Mouse (Mus musculus): ENCODE measurements around the gene Gpr158. TPM values are rescaled to one million over a fixed set of nuclear protein-coding genes. Genes with fewer than 3 reads are reported as not detected.

Gene Gpr158
- total RNA-seq, 2 experiments from 2014 or later = 117 to 127 TPM

DNA sequence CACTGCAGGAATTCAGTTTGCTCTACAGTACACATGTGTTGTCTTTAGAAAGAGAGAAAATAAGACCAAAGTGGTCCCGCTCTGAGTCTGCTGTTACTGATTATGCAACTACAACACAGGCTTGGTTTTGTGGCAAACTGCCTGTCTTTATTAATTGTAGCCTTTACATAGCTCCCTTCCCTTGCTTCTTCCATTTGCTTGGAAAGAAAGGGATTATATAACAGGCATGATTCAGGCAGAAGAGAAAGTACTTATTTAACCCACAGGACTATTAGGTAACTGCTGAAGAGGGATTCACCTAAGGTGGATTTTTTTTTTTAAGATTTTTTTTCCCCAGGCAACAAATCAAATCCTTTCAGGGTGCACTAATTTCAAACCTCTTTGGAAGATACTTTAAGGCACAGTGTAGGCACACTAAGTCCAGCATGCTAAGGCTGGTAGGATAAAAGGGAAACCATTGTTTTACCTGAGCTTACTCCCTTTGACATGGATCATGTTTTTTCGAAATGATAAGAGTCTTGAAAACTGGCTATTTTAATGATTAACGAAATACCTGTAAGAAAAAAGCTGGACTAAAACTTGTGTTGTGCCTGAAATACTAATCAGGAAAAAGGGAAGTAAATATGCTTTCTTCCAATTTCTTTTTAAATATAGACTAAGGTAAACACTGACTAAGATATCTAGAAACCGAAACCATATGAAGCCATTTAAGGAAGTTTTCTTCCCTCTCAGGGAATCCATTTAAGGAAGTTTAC is 308.9 kb downstream of the Gpr158 start:
- peak overlapping the region; percentile 63 for H3K27ac ChIP-seq
- no peak for TF ChIP-seq CTCF (IDR thresholded peaks at IDR 0.05)

DNA sequence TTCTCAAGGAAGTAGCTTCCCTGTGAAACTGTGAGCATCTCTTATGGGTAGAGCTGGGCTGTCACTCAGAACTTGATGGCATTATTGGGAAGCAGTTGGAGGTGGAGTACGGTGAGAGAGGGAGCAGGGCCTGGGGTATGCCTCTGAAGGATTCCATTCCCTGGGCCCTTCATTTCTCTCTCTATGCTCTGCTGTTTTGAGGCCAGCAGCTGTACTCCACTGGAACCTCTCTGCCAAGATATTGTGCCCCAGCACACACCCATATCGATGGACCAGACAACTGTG is 309.4 kb downstream of the Gpr158 start:
- H3K4me3 ChIP-seq = no peak overlapping the region
- no peak for TF ChIP-seq CTCF (IDR thresholded peaks at IDR 0.05)
- peak overlapping the region; percentile 50 for H3K27ac ChIP-seq
- DNase-seq (ENCODE audit: extremely low spot score in 1 of 2, low spot score in 2 of 2) = no peak
- intact Hi-C loops (cut with DNase I) = no loop called here

More for the DNA sequence above, 308.9 kb downstream of the Gpr158 start:
- DNase-seq (ENCODE audit: extremely low spot score in 1 of 2, low spot score in 2 of 2) = no peak
- H3K4me3 ChIP-seq = no peak overlapping the region
- intact Hi-C loops (cut with DNase I) = no loop called here

DNA sequence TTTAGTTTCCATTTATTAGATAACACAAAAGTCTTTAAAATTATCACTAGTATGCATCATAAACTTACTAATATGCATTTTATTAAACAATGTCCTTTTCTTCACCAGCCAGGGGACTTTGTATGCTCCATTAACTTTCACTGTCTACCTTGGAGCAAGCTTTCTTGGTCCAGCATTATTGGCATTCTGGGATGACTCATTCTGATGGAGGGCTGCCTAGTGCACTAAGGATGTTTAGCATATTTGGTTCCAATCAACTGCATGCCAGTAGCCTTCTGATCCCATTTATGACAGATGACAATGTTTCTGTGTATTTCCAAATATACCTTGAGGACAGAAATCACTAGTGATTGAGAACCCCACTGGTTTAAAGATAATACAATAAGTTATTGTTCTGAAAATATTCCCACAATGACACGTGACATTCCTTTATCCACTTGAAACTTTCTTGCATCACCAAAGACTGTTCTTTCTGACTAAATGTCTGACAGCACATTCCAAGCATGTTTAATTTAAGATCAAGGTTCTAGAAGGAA is 313.5 kb downstream of the Gpr158 start:
- Histone ChIP-seq H3K4me3 (no peak overlapping the region), H3K27ac (no peak overlapping the region)
- intact Hi-C loops (cut with DNase I) = no loop called here
- no peak for DNase-seq (ENCODE audit: extremely low spot score in 1 of 2, low spot score in 2 of 2)
- no peak for TF ChIP-seq CTCF (IDR thresholded peaks at IDR 0.05)

DNA sequence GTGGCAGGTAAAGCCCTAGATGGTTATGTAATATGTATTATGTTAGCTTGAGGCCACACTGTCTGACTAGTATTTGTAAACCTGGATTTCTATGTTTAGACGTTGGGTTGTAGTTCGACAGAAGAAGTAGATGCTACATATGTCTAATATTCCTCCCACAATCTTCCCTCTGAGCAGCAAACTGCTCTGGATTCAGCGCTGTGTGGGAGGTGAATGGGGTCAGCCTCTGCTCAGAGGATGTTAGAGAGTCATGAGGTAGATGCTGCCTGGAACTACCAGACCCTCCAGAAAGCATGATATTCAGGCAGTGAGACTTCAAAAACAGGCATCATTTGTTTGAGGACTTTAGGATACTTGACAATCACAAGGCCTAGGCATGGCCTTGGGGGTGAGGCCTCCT is 317.4 kb downstream of the Gpr158 start:
- DNase-seq (ENCODE audit: extremely low spot score in 1 of 2, low spot score in 2 of 2) = no peak
- intact Hi-C loops (cut with DNase I) = no loop called here
- H3K27ac ChIP-seq = peak overlapping the region; percentile 55
- no peak for TF ChIP-seq CTCF (IDR thresholded peaks at IDR 0.05)
- H3K4me3 ChIP-seq = no peak overlapping the region

DNA sequence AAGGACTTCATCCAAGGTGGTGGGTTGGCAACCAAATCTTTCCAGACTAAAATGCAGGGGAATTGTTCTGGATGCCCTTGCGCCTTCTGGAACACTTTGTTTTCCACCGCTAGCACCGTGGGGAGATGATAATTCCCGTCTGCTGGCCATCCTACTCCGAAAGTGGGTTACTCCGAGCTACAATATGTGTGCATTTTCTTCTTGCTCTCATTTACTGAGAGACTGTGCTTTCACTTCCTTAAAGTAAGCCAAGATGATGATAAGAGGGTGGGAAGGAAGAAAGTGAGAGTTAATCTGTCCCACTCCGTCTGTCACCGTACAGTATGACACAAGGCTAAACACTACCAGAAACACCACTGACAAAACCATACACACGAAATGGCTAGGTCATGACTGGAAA is 325.8 kb downstream of the Gpr158 start:
- Histone ChIP-seq H3K4me3 (no peak overlapping the region), H3K27ac (peak overlapping the region; percentile 36; the same call in 1 of the 2 replicates)
- intact Hi-C loops (cut with DNase I) = no loop called here
- no peak for TF ChIP-seq CTCF (IDR thresholded peaks at IDR 0.05)
- no peak for DNase-seq (ENCODE audit: extremely low spot score in 1 of 2, low spot score in 2 of 2)

DNA sequence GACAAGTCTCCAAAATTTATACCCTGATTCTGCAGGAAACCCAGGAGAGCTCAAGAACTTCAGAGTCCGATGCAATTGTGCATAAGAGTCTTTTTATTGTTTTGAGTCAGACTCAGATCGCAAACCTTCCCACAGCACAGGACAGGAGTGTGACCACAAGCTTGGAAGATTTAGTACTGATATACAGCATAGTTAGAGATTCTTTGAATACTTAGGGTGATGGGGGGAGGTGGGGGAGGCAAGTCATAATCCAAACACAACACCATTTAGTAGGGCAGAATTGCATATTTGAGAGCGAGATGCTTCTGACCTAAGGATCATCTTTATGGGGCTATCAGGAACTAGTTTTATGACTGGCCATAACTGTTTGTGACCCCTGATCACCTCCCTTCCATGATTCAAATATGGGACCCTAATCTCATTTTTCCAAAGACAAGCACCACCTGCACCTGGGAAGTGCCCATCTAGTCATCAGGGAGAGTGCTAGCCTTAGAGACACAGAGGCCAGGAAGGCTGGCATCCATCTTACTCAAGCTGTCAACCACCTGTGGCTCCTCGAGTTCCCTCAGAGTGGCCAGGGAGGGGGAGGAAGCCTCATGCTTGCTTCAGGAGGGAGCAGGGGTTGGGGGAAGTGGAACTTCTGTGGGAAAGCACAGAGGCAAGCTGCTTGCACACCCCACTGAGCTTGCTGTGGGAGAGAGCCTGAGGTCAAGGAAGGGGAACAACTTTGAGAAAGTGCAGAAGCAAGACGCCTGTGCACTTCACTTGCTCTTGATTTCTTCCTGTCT is 326.7 kb downstream of the Gpr158 start:
- no peak for TF ChIP-seq CTCF (IDR thresholded peaks at IDR 0.05)
- no peak for DNase-seq (ENCODE audit: extremely low spot score in 1 of 2, low spot score in 2 of 2)
- H3K27ac ChIP-seq = no peak overlapping the region
- no peak overlapping the region for H3K4me3 ChIP-seq
- intact Hi-C loops (cut with DNase I) = no loop called here

DNA sequence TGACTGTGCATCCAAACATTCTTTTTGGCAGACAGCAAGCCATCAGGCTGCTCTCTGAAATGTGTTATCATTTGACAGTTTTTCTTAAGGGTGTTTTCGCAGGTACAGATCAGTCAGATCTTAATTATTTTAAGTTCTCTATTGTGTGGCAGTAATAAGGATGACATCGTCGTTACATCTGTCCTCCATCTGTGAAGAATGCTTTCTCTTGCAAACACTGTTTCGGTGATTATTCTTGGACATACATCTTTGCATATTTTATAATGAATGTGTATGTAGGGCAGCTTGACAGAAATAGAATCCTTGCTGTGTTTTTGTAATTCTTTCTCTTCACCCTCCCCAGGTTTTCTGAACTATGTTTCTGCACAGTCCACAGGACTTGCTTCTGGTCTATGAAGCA is 360.7 kb downstream of the Gpr158 start:
- H3K27ac ChIP-seq = peak overlapping the region; percentile 78
- no peak for TF ChIP-seq CTCF (IDR thresholded peaks at IDR 0.05)
- H3K4me3 ChIP-seq = no peak overlapping the region
- DNase-seq (ENCODE audit: extremely low spot score in 1 of 2, low spot score in 2 of 2) = no peak
- intact Hi-C loops (cut with DNase I) = loop anchor here (1.0 to 5.0 kb wide), 4 partner anchors 61 to 361 kb away; partner anchors contain the start of gene Gpr158

DNA sequence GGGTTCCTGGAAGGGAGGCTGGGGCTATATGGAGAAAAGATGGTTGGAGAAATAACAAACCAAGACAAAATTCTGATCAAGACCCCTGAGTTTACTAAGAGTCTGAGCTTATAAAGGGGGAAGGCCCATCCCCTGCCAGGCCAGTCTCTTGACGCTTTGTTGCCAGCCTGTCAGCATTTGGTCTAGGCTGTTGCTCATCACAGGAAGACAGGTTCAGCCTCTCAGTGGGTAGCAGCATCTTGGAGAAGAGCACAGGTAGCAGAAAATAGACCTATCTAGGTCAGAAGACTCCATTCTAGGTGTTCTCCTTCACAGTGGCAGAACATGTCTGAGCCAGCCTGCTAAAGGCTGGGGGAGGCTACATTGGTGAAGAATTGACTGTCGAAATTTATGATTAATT is 416.4 kb downstream of the Gpr158 start:
- H3K27ac ChIP-seq = no peak overlapping the region
- no peak for TF ChIP-seq CTCF (IDR thresholded peaks at IDR 0.05)
- intact Hi-C loops (cut with DNase I) = no loop called here

DNA sequence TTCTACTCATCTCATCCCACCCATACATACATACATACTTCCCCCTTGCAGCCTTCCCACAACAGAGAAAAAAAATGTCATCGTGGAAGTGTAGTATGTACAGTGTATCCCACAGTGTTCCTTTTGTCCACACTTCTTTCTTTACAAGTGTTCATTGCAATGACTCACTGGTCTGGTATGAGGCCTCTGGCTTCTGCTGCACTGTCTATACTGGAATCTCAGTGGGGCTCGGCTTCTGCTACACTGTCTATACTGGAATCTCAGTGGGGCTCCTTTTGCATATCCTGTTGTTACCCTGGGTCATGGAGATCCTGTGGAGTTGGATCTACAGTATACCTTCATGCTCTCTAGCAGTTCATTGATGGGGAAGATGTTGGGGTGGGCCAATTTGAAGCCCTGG is 425.8 kb downstream of the Gpr158 start:
- intact Hi-C loops (cut with DNase I) = no loop called here
- Histone ChIP-seq H3K4me3 (no peak overlapping the region), H3K27ac (no peak overlapping the region)
- TF ChIP-seq CTCF (IDR thresholded peaks at IDR 0.05) = no peak
- no peak for DNase-seq (ENCODE audit: extremely low spot score in 1 of 2, low spot score in 2 of 2)

More for the DNA sequence above, 416.4 kb downstream of the Gpr158 start:
- H3K4me3 ChIP-seq = no peak overlapping the region
- DNase-seq (ENCODE audit: extremely low spot score in 1 of 2, low spot score in 2 of 2) = no peak

DNA sequence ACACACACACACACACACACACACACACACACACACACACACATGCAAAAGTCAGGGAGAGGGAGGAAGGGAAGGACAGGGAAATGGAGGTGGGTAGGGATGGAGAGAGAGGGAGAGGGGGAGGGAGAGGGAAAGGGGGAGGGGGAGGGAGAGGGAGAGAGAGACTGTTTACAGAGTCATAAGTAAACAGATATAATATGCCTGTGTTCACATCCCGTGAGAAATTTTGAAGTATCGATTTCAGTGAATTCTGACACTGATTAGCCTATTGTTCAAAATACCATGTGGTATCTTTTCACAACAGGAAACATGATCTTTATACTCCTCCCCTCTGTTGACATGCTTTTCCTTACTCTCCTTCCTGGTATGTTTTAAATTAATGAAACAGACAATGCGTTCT is 432.3 kb downstream of the Gpr158 start:
- H3K27ac ChIP-seq = no peak overlapping the region; the same call in 1 of the 2 replicates
- intact Hi-C loops (cut with DNase I) = loop anchor here (5.0 to 10.0 kb wide), 4 partner anchors 72 to 515 kb away; partner anchors contain the start of gene Gpr158
- no peak overlapping the region for H3K4me3 ChIP-seq
- no peak for TF ChIP-seq CTCF (IDR thresholded peaks at IDR 0.05)
- DNase-seq (ENCODE audit: extremely low spot score in 1 of 2, low spot score in 2 of 2) = no peak

DNA sequence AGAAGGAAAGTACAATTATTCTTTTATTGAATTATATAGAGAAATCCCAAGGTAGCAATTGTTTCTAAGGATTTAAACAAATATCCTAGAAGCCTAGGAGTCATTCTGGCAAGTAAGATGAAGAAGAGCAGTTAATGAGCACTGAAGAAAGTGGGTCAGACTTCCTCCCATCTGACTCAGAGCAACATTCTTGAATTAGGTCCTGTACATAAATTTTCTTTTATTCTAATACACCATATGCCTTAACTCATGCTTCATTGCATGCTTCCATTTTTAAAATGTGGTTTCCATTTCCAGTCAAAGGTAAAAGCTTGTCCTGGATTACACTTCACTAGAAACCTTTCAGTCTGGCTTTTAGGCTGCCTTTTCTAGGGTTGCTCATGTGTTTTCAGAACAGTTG is 432.7 kb downstream of the Gpr158 start:
- Histone ChIP-seq H3K27ac (peak overlapping the region; percentile 24; the same call in 1 of the 2 replicates), H3K4me3 (no peak overlapping the region)
- DNase-seq (ENCODE audit: extremely low spot score in 1 of 2, low spot score in 2 of 2) = no peak
- intact Hi-C loops (cut with DNase I) = loop anchor here (5.0 to 10.0 kb wide), 2 partner anchors 117 to 515 kb away; no protein-coding TSS in a partner anchor
- no peak for TF ChIP-seq CTCF (IDR thresholded peaks at IDR 0.05)

DNA sequence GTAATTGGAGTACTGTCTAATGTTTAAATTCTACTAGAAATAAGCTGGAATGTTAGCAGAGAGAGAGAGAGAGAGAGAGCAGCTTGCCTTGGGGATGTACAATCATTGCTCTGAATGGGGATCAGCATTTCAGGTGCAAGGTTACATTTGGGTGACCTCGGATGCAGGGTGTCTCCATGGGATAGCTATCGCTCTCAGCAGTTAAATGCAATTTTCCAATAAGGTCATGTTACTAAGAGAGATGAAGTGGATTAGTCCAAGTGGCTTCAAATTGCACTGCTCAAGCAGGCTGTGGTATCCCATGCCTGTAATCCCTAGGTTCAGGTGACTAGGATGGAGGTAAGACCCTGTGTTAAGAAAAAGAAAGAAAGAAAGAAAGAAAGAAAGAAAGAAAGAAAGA is 441.2 kb downstream of the Gpr158 start:
- DNase-seq (ENCODE audit: extremely low spot score in 1 of 2, low spot score in 2 of 2) = no peak
- TF ChIP-seq CTCF (IDR thresholded peaks at IDR 0.05) = no peak

More for the DNA sequence above, 441.2 kb downstream of the Gpr158 start:
- Histone ChIP-seq H3K27ac (no peak overlapping the region), H3K4me3 (no peak overlapping the region)
- intact Hi-C loops (cut with DNase I) = loop anchor here (10.0 kb wide), 1 partner anchor 524 kb away; no protein-coding TSS in a partner anchor

Measured in left cerebral cortex, adult 2 months (tissue).